Mouse (Mus musculus) MEL (cell line): ENCODE results near the gene Rcor2. TPM values are rescaled to one million over a fixed set of nuclear protein-coding genes. Genes with fewer than 3 reads are reported as not detected.

Experiments used
- DNase-seq: peaks from one replicate; pipeline ENCODE4 v3.0.0; 2011; ENCODE audit warnings: low read depth, low spot score
- H3K27ac ChIP-seq: 2 replicates; pipeline ENCODE4 v1.5.1; 2012; ENCODE audit warnings: low read depth, mild to moderate bottlenecking, control low read depth, low read length, moderate library complexity; ENCODE audit not compliant: control insufficient read depth
- H3K27me3 ChIP-seq, 2 experiments: fragments of 150-350 bp in 1 of 2; sonication (generic) in 1 of 2; 2 replicates each; pipeline ENCODE4 v1.6.1; 2012; ENCODE audit warnings: low read length in 2 of 2, mild to moderate bottlenecking in 2 of 2, improper control_type of control experiment in 1 of 2, moderate library complexity in 1 of 2; ENCODE audit not compliant: insufficient read depth in 2 of 2, control insufficient read depth in 1 of 2
- H3K36me3 ChIP-seq, 2 experiments: 2 replicates each; pipeline ENCODE4 v1.6.1; 2012 to 2014; ENCODE audit warnings: low read length in 2 of 2, improper control_type of control experiment in 1 of 2, inconsistent platforms in 1 of 2, mild to moderate bottlenecking in 1 of 2; ENCODE audit not compliant: insufficient read depth in 2 of 2, control insufficient read depth in 1 of 2
- H3K4me1 ChIP-seq, 2 experiments: fragments of 150-350 bp in 1 of 2; sonication (generic) in 1 of 2; 2 replicates each; pipeline ENCODE4 v1.6.1; 2012; ENCODE audit warnings: low read length in 2 of 2, improper control_type of control experiment in 1 of 2, mild to moderate bottlenecking in 1 of 2; ENCODE audit not compliant: insufficient read depth in 2 of 2, control insufficient read depth in 1 of 2
- H3K4me3 ChIP-seq, 2 experiments: fragments of 150-350 bp in 1 of 2; sonication (generic) in 1 of 2; 2 replicates each; pipeline ENCODE4 v1.5.1; 2012; ENCODE audit warnings: low read depth in 2 of 2, low read length in 2 of 2, mild to moderate bottlenecking in 2 of 2, moderate library complexity in 2 of 2, control low read depth in 1 of 2, improper control_type of control experiment in 1 of 2; ENCODE audit not compliant: control insufficient read depth in 1 of 2, insufficient read depth in 1 of 2
- H3K79me2 ChIP-seq: 2 replicates; pipeline ENCODE4 v1.6.1; 2012; ENCODE audit warnings: mild to moderate bottlenecking, low read length, moderate library complexity; ENCODE audit not compliant: control insufficient read depth, poor library complexity, insufficient read depth
- H3K9ac ChIP-seq: 2 replicates; pipeline ENCODE4 v1.6.1; 2012; ENCODE audit warnings: low read depth, mild to moderate bottlenecking, control low read depth, low read length, moderate library complexity; ENCODE audit not compliant: control insufficient read depth, poor library complexity, severe bottlenecking
- H3K9me3 ChIP-seq: fragments of 150-350 bp; sonication (generic); replicated peaks from 2 replicates; pipeline ENCODE4 v1.6.1; 2012; ENCODE audit warnings: mild to moderate bottlenecking, low read length, improper control_type of control experiment, moderate library complexity; ENCODE audit not compliant: insufficient read depth
- BHLHE40 ChIP-seq: IDR thresholded peaks from 2 replicates; pipeline ENCODE4 v1.6.1; 2012; ENCODE audit warnings: low read depth, mild to moderate bottlenecking, inconsistent platforms, low read length, improper control_type of control experiment, borderline replicate concordance
- CHD1 ChIP-seq: IDR thresholded peaks from 2 replicates; pipeline ENCODE4 v1.6.1; 2012; ENCODE audit warnings: low read depth, mild to moderate bottlenecking, inconsistent platforms, low read length, improper control_type of control experiment
- CHD2 ChIP-seq: IDR thresholded peaks from 2 replicates; pipeline ENCODE4 v1.6.1; 2011; ENCODE audit warnings: low read length, improper control_type of control experiment
- CTCF ChIP-seq, 3 experiments: IDR thresholded peaks in 2 of 3; conservative IDR thresholded peaks in 1 of 3; 2 replicates each; pipeline ENCODE4 v1.5.1; 2011 to 2012; ENCODE audit warnings: low read length in 3 of 3, low read depth in 2 of 3, mild to moderate bottlenecking in 2 of 3, improper control_type of control experiment in 1 of 3, inconsistent platforms in 1 of 3, mixed read lengths in 1 of 3, moderate library complexity in 1 of 3; ENCODE audit not compliant: control insufficient read depth in 1 of 3, insufficient read depth in 1 of 3, poor library complexity in 1 of 3, severe bottlenecking in 1 of 3
- E2F4 ChIP-seq: IDR thresholded peaks from 2 replicates; pipeline ENCODE4 v1.6.1; 2011; ENCODE audit warnings: low read depth, low read length, improper control_type of control experiment, borderline replicate concordance
- ELF1 ChIP-seq: IDR thresholded peaks from 2 replicates; pipeline ENCODE4 v1.6.1; 2014; ENCODE audit warnings: low read depth, mild to moderate bottlenecking, inconsistent platforms, low read length, improper control_type of control experiment, moderate library complexity
- EP300 ChIP-seq, 2 experiments: IDR thresholded peaks; 2 replicates each; pipeline ENCODE4 v1.6.1; 2011; ENCODE audit warnings: improper control_type of control experiment in 2 of 2, low read length in 2 of 2, low read depth in 1 of 2, mild to moderate bottlenecking in 1 of 2
- ETS1 ChIP-seq: IDR thresholded peaks from 2 replicates; pipeline ENCODE4 v1.6.1; 2012; ENCODE audit warnings: low read depth, mild to moderate bottlenecking, inconsistent platforms, low read length, improper control_type of control experiment, moderate library complexity
- GABPA ChIP-seq: IDR thresholded peaks from 2 replicates; pipeline ENCODE4 v1.6.1; 2012; ENCODE audit warnings: low read depth, mild to moderate bottlenecking, inconsistent platforms, low read length, improper control_type of control experiment, moderate library complexity
- HCFC1 ChIP-seq: IDR thresholded peaks from 2 replicates; pipeline ENCODE4 v1.6.1; 2012; ENCODE audit warnings: low read depth, mild to moderate bottlenecking, inconsistent platforms, low read length, improper control_type of control experiment, moderate library complexity
- JUND ChIP-seq: IDR thresholded peaks from 2 replicates; pipeline ENCODE4 v1.6.1; 2011; ENCODE audit warnings: low read depth, mild to moderate bottlenecking, improper control_type of control experiment, low read length
- KAT2A ChIP-seq: conservative IDR thresholded peaks from 2 replicates; pipeline ENCODE4 v1.6.1; 2012; ENCODE audit warnings: low read depth, low read length, improper control_type of control experiment, inconsistent platforms
- MAFK ChIP-seq: IDR thresholded peaks from 2 replicates; pipeline ENCODE4 v1.6.1; 2011; ENCODE audit warnings: low read depth, mild to moderate bottlenecking, low read length, improper control_type of control experiment, borderline replicate concordance
- MAX ChIP-seq: IDR thresholded peaks from 2 replicates; pipeline ENCODE4 v1.6.1; 2011; ENCODE audit warnings: low read length, improper control_type of control experiment
- MAZ ChIP-seq: IDR thresholded peaks from 2 replicates; pipeline ENCODE4 v1.6.1; 2012; ENCODE audit warnings: low read depth, mild to moderate bottlenecking, inconsistent platforms, low read length, improper control_type of control experiment
- MEF2A ChIP-seq: IDR thresholded peaks from 2 replicates; pipeline ENCODE4 v1.6.1; 2014; ENCODE audit warnings: low read depth, mild to moderate bottlenecking, inconsistent platforms, low read length, improper control_type of control experiment; ENCODE audit not compliant: poor library complexity, insufficient replicate concordance, severe bottlenecking; ENCODE audit errors: extremely low read depth
- MXI1 ChIP-seq: IDR thresholded peaks from 2 replicates; pipeline ENCODE4 v1.6.1; 2011; ENCODE audit warnings: mild to moderate bottlenecking, low read depth, low read length, improper control_type of control experiment
- MYB ChIP-seq: IDR thresholded peaks from 2 replicates; pipeline ENCODE4 v1.6.1; 2011; ENCODE audit warnings: mild to moderate bottlenecking, low read depth, low read length, improper control_type of control experiment
- MYC ChIP-seq: IDR thresholded peaks from 2 replicates; pipeline ENCODE4 v1.6.1; 2011; ENCODE audit warnings: low read depth, mild to moderate bottlenecking, low read length, improper control_type of control experiment, moderate library complexity
- NELFE ChIP-seq: IDR thresholded peaks from 2 replicates; pipeline ENCODE4 v1.6.1; 2011; ENCODE audit warnings: low read depth, low read length, improper control_type of control experiment
- POLR2A ChIP-seq, 2 experiments: IDR thresholded peaks; 2 replicates each; pipeline ENCODE4 v1.6.1; 2011 to 2012; ENCODE audit warnings: low read length in 2 of 2, mild to moderate bottlenecking in 2 of 2, control low read depth in 1 of 2, improper control_type of control experiment in 1 of 2, low read depth in 1 of 2, moderate library complexity in 1 of 2; ENCODE audit not compliant: control insufficient read depth in 1 of 2, insufficient read depth in 1 of 2, poor library complexity in 1 of 2
- POLR2AphosphoS5 ChIP-seq: IDR thresholded peaks from 2 replicates; pipeline ENCODE4 v1.6.1; 2012; ENCODE audit warnings: low read depth, borderline replicate concordance, mild to moderate bottlenecking, inconsistent platforms, low read length, moderate library complexity, mixed read lengths
- RAD21 ChIP-seq: IDR thresholded peaks from 2 replicates; pipeline ENCODE4 v1.6.1; 2011; ENCODE audit warnings: mild to moderate bottlenecking, low read depth, low read length, improper control_type of control experiment
- RCOR1 ChIP-seq: IDR thresholded peaks from 2 replicates; pipeline ENCODE4 v1.6.1; 2012; ENCODE audit warnings: low read depth, mild to moderate bottlenecking, inconsistent platforms, low read length, improper control_type of control experiment
- SIN3A ChIP-seq: IDR thresholded peaks from 2 replicates; pipeline ENCODE4 v1.6.1; 2012; ENCODE audit warnings: low read length, improper control_type of control experiment, inconsistent platforms
- SMC3 ChIP-seq: IDR thresholded peaks from 2 replicates; pipeline ENCODE4 v1.6.1; 2011; ENCODE audit warnings: low read depth, low read length, improper control_type of control experiment
- TAL1 ChIP-seq: IDR thresholded peaks from 2 replicates; pipeline ENCODE4 v1.6.1; 2012; ENCODE audit warnings: mild to moderate bottlenecking, inconsistent platforms, low read length, moderate library complexity, mixed read lengths
- TBP ChIP-seq: IDR thresholded peaks from 2 replicates; pipeline ENCODE4 v1.8.0; 2011; ENCODE audit warnings: low read depth, low read length, improper control_type of control experiment
- TCF12 ChIP-seq: IDR thresholded peaks from 2 replicates; pipeline ENCODE4 v1.6.1; 2014; ENCODE audit warnings: low read depth, mild to moderate bottlenecking, inconsistent platforms, low read length, improper control_type of control experiment, moderate library complexity
- UBTF ChIP-seq: IDR thresholded peaks from 2 replicates; pipeline ENCODE4 v1.6.1; 2012; ENCODE audit warnings: low read depth, mild to moderate bottlenecking, inconsistent platforms, low read length, improper control_type of control experiment, moderate library complexity, borderline replicate concordance; ENCODE audit not compliant: insufficient read depth
- USF1 ChIP-seq: IDR thresholded peaks from 2 replicates; pipeline ENCODE4 v1.6.1; 2014; ENCODE audit warnings: low read depth, mild to moderate bottlenecking, inconsistent platforms, low read length, improper control_type of control experiment, moderate library complexity
- USF2 ChIP-seq, 2 experiments: IDR thresholded peaks; 2 replicates each; pipeline ENCODE4 v1.6.1; 2011 to 2012; ENCODE audit warnings: improper control_type of control experiment in 2 of 2, low read length in 2 of 2, borderline replicate concordance in 1 of 2, inconsistent platforms in 1 of 2, low read depth in 1 of 2, mild to moderate bottlenecking in 1 of 2; ENCODE audit not compliant: insufficient read depth in 1 of 2
- ZC3H11A ChIP-seq: IDR thresholded peaks from 2 replicates; pipeline ENCODE4 v1.6.1; 2012; ENCODE audit warnings: low read depth, mild to moderate bottlenecking, inconsistent platforms, low read length, improper control_type of control experiment
- ZKSCAN1 ChIP-seq: IDR thresholded peaks from 2 replicates; pipeline ENCODE4 v1.6.1; 2012; ENCODE audit warnings: low read depth, mild to moderate bottlenecking, inconsistent platforms, low read length, improper control_type of control experiment, moderate library complexity
- ZMIZ1 ChIP-seq: IDR thresholded peaks from 2 replicates; pipeline ENCODE4 v1.6.1; 2012; ENCODE audit warnings: low read depth, mild to moderate bottlenecking, inconsistent platforms, low read length, improper control_type of control experiment, moderate library complexity
- polyA plus RNA-seq, 2 experiments: library from polyadenylated mRNA; stranded (reverse) in 1 of 2; unstranded in 1 of 2; fragments of >175 nt in 1 of 2; fragments of >200 nt in 1 of 2; gene quantifications; 2 replicates each; pipeline versions ENCODE4 v1.2.1 to v1.2.4; 2012; ENCODE audit warnings: low replicate concordance in 2 of 2, low read depth in 1 of 2; ENCODE audit not compliant: insufficient read length in 2 of 2, insufficient read depth in 1 of 2, missing spikeins in 1 of 2
- total RNA-seq: library from RNA; depleted of rRNA; stranded (reverse); fragments of 300-350 nt; gene quantifications from 2 replicates; pipeline ENCODE4 v1.2.3, GENCODE M21; 2012

Gene Rcor2
- total and polyA plus RNA-seq, 3 experiments, result 31.4 to 60.2 TPM; not detected in 1

DNA sequence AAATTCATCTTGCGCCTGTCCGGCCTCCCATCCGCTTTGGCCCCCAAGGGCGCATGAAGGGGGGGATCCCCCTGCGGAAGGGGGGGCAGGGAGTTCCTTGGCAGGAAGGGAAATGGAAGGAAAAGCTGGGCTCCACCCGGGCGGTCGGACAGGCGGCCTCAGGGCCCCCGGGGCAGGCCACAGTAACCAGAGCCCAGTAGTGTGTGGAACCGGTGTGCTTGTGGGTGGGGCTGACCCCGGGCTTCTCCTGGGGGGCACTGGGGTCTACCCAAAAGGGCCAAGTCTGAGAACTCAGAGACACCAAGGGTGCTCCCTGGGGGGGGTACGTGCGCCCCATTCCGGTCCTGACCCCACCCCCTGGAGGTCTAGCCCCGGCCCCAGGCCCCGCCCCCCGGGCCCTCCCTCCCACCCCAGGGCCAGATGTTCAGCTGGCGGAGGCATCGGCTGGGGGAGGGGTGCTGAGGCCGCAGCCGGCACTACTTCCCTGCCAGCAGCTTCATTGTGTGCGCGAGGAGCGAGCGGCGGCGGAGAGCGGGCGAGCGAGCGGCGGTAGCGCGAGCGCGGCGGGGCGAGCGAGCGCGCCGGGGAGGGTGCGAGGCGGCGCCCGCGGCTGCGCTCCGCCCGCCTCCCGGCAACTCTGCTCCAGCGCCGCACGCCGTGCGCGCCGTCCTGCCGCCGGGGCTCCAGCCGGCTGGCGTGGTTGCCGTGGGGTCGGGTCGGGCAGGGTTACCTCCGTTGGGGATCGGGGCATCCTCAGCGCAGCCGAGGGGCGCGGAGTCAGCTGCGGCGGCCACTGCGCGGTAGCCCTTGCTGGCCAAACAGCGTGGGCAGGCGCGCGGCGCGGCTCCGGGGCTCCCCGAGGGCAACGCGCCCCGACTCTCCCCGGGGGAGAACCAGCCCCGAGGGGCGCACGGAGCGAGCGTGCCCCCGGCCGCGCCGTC is 926 bp downstream of the Rcor2 start:
- peak overlapping the region; percentile 80 to 92 for H3K4me3 ChIP-seq
- H3K9ac ChIP-seq, result peak overlapping the region; percentile 83
- peaks cover 0 to 29% of the 10 kb centered on the region in 2 experiments; a peak in 3 of 4 replicates for H3K4me1 ChIP-seq
- no peaks in the 10 kb centered on the region for H3K27me3 ChIP-seq
- H3K36me3 ChIP-seq, result peaks cover 0 to 4% of the 10 kb centered on the region in 2 experiments; a peak in 1 of 4 replicates
- peak overlapping the region; percentile 55 for H3K27ac ChIP-seq
- peak; percentile 92 for DNase-seq
- peaks cover 5% of the 10 kb centered on the region for H3K79me2 ChIP-seq
- no peaks in the 10 kb centered on the region for H3K9me3 ChIP-seq
- TF ChIP-seq SMC3 (no peak), MXI1 (peak; percentile 42; the same call in 1 of the 2 replicates), TCF12 (peak; percentile 54), ELF1 (no peak), E2F4 (no peak), RAD21 (no peak), POLR2A (IDR thresholded peaks at IDR 0.05; ENCODE audit: control insufficient read depth in 1 of 2, insufficient read depth in 1 of 2, low read depth in 1 of 2, low read length in 2 of 2, poor library complexity in 1 of 2) (peak; percentile 21 to 58; a peak in 3 of 4 replicates), SIN3A (peak; percentile 24; the same call in 1 of the 2 replicates), ETS1 (peak; percentile 52; the same call in 1 of the 2 replicates), ZKSCAN1 (no peak), ZC3H11A (no peak), BHLHE40 (no peak), MEF2A (no peak), GABPA (no peak), KAT2A (no peak; the same call in 1 of the 2 replicates), MAFK (no peak), USF1 (no peak), NELFE (peak; percentile 54), CHD1 (no peak), TBP (no peak), JUND (no peak), MAZ (peak; percentile 64; the same call in 1 of the 2 replicates), EP300 (IDR thresholded peaks at IDR 0.05; ENCODE audit: low read depth in 1 of 2, low read length in 2 of 2) (no peak), RCOR1 (no peak), POLR2AphosphoS5 (no peak), MYC (no peak), TAL1 (no peak), CTCF (IDR thresholded peaks at IDR 0.05 in 2 of 3, conservative IDR thresholded peaks at IDR 0.05 in 1 of 3; ENCODE audit: control insufficient read depth in 1 of 3, insufficient read depth in 1 of 3, low read depth in 2 of 3, low read length in 3 of 3, poor library complexity in 1 of 3, severe bottlenecking in 1 of 3) (0 out of 6 replicates have a peak, but pooled peaks of 1 of the 3 experiments have one; percentile 2), USF2 (IDR thresholded peaks at IDR 0.05; ENCODE audit: borderline replicate concordance in 1 of 2, insufficient read depth in 1 of 2, low read depth in 1 of 2, low read length in 2 of 2) (no peak), HCFC1 (peak; percentile 63), MAX (peak; percentile 48; the same call in 1 of the 2 replicates), ZMIZ1 (peak; percentile 73), CHD2 (no peak), UBTF (no peak), MYB (no peak)
